Mouse (Mus musculus) myocyte (in vitro differentiated cells): ENCODE measurements at regions not wholly inside any gene's neighbourhood (a gene's known extent, or its start where the extent isn't known, plus 50 kb on each side); places are given as distances from the start of the nearest gene placed in this dataset.

Experiments used
- CEBPB ChIP-seq: IDR thresholded peaks from 2 replicates; pipeline ENCODE4 v1.6.1; 2011; ENCODE audit warnings: mild to moderate bottlenecking, moderate library complexity; ENCODE audit not compliant: poor library complexity, insufficient read depth, severe bottlenecking
- MAX ChIP-seq: IDR thresholded peaks from one replicate; pipeline ENCODE4 v1.6.1; 2011; ENCODE audit warnings: low read depth, mild to moderate bottlenecking, control low read depth
- MYOG ChIP-seq, 3 experiments: IDR thresholded peaks; one replicate each; pipeline ENCODE4 v1.6.1; 2011; ENCODE audit warnings: control low read depth in 2 of 3, low read depth in 2 of 3, mild to moderate bottlenecking in 2 of 3; ENCODE audit not compliant: insufficient read length in 2 of 3, control insufficient read depth in 1 of 3, insufficient read depth in 1 of 3
- POLR2A ChIP-seq: IDR thresholded peaks from one replicate; pipeline ENCODE4 v1.6.1; 2011; ENCODE audit warnings: low read depth, mild to moderate bottlenecking, control low read depth, moderate library complexity; ENCODE audit not compliant: insufficient read length
- POLR2AphosphoS2 ChIP-seq: IDR thresholded peaks from one replicate; pipeline ENCODE4 v1.6.1; 2011; ENCODE audit warnings: low read depth, control low read depth; ENCODE audit not compliant: insufficient read length
- TCF12 ChIP-seq: IDR thresholded peaks from one replicate; pipeline ENCODE4 v1.6.1; 2011; ENCODE audit warnings: mild to moderate bottlenecking, control low read depth; ENCODE audit not compliant: poor library complexity, insufficient read depth, severe bottlenecking
- USF1 ChIP-seq: IDR thresholded peaks from one replicate; pipeline ENCODE4 v1.6.1; 2011; ENCODE audit warnings: low read depth, mild to moderate bottlenecking, control low read depth, moderate library complexity

- TF ChIP-seq POLR2A (no peak), POLR2AphosphoS2 (no peak), TCF12 (peak; percentile 40), USF1 (no peak), MYOG (IDR thresholded peaks at IDR 0.05; ENCODE audit: control insufficient read depth in 1 of 3, insufficient read depth in 1 of 3, insufficient read length in 2 of 3, low read depth in 2 of 3) (no peak), CEBPB (no peak), MAX (no peak)
Observed at GRCm38 (mm10) chr2:72674229-72674628, 198.3 kb downstream of the Cdca7 start.
